Mouse (Mus musculus) midbrain, embryonic 14.5 days (tissue): ENCODE results near the gene Tmem132a. TPM values are rescaled to one million over a fixed set of nuclear protein-coding genes. Genes with fewer than 3 reads are reported as not detected.

Source experiments
- ATAC-seq: fragments of 200-750 bp; cut with Nextera tagmentation; 2 replicates; pipeline ENCODE4 v1.8.0; 2017; ENCODE audit warnings: moderate number of reproducible peaks, moderate library complexity; ENCODE audit not compliant: low FRiP score, low TSS enrichment
- DNase-seq: peaks from one replicate; pipeline ENCODE4 v3.0.0-alpha.2; 2015
- H3K27ac ChIP-seq: fragments of 300-500 bp; sonication (generic); replicated peaks from 2 replicates; pipeline ENCODE4 v1.5.1; 2014; ENCODE audit warnings: mild to moderate bottlenecking, low read depth, low read length, moderate library complexity
- H3K27me3 ChIP-seq: fragments of 300-500 bp; sonication (generic); 2 replicates; pipeline ENCODE4 v1.6.1; 2014; ENCODE audit warnings: low read length, control low read depth, mixed read lengths; ENCODE audit not compliant: control insufficient read depth, insufficient read depth
- H3K36me3 ChIP-seq: fragments of 300-500 bp; sonication (generic); 2 replicates; pipeline ENCODE4 v1.6.1; 2014; ENCODE audit warnings: low read length, control low read depth; ENCODE audit not compliant: control insufficient read depth, insufficient read depth
- H3K4me1 ChIP-seq: fragments of 300-500 bp; sonication (generic); 2 replicates; pipeline ENCODE4 v1.6.1; 2014; ENCODE audit warnings: mild to moderate bottlenecking, antibody characterized with exemption, low read length, control low read depth; ENCODE audit not compliant: control insufficient read depth, insufficient read depth
- H3K4me2 ChIP-seq: fragments of 300-500 bp; sonication (generic); 2 replicates; pipeline ENCODE4 v1.6.1; 2014; ENCODE audit warnings: mild to moderate bottlenecking, low read length, moderate library complexity
- H3K4me3 ChIP-seq: fragments of 300-500 bp; sonication (generic); replicated peaks from 2 replicates; pipeline ENCODE4 v1.5.1; 2014; ENCODE audit warnings: low read depth, low read length
- H3K9ac ChIP-seq: fragments of 300-500 bp; sonication (generic); replicated peaks from 2 replicates; pipeline ENCODE4 v1.6.1; 2014; ENCODE audit warnings: mild to moderate bottlenecking, low read length, moderate library complexity
- H3K9me3 ChIP-seq: fragments of 300-500 bp; sonication (generic); 2 replicates; pipeline ENCODE4 v1.6.1; 2016; ENCODE audit warnings: low read length, control low read depth, mixed read lengths; ENCODE audit not compliant: control insufficient read depth
- WGBS: fragments of 180-500 bp; shearing (Covaris S2); extraction: QIAGEN DNeasy Blood & Tissue Kit; methylation state at CpG from one replicate; pipeline ENCODE4 v1.1.7; 2014; 5-methylcytosine and 5-hydroxymethylcytosine counted together
- polyA plus RNA-seq: library from polyadenylated mRNA; unstranded; fragments of >200 nt; fragmentation: Nextera tagmentation; extraction: Ambion mirVana; gene quantifications from 2 replicates; pipeline ENCODE4 v1.2.1, GENCODE M21; 2014

Gene Tmem132a
- polyA plus RNA-seq, 1 experiment from 2014 or later = 183 TPM

DNA sequence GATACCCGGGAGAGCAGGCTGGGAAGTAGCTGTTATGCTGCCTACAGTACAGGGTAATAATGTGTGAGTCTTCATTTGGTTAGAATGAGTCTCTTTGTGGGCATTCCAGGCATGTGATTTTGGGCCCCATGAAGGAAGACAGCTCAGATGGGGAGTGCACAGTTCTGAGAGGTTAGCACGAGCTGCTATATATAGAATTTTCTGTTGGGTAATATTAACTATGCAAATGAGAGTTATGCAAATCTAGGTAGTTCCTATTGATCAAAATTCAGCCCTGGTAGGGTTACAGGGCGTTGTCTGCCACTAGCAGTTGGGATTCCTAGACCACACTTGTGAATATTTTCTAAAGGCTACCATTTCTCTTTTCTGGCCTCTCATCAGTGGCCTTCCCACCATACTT is 24.3 kb downstream of the Tmem132a start:
- Histone ChIP-seq H3K9me3 (no peaks in the 10 kb centered on the region), H3K4me2 (no peak overlapping the region), H3K36me3 (no peaks in the 10 kb centered on the region), H3K4me3 (no peak overlapping the region), H3K27ac (no peak overlapping the region), H3K27me3 (no peaks in the 10 kb centered on the region), H3K9ac (no peak overlapping the region), H3K4me1 (no peaks in the 10 kb centered on the region)
- WGBS = 86% methylated on average over 3 of the region's 3 CpGs
- no peak for DNase-seq
- no peak for ATAC-seq

DNA sequence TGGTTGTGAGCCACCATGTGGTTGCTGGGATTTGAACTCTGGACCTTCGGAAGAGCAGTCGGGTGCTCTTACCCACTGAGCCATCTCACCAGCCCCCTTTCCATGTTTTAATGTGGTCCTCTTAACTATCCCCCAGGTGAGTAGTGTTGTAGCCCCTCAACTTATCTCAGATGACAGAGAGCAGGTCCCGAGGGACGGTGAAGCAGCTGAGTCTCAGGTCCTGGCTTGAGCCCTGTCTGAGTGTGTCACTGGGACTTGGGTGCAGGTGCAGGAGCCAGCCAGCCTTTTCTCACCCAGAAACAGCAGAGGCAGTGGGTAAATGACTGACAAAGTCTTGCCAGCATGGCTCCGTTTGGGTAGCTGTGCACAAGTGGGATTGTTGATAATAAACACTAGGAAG is 25.5 kb downstream of the Tmem132a start:
- Histone ChIP-seq H3K4me2 (no peak overlapping the region), H3K4me1 (no peaks in the 10 kb centered on the region), H3K27ac (no peak overlapping the region), H3K9ac (no peak overlapping the region), H3K9me3 (no peaks in the 10 kb centered on the region), H3K4me3 (no peak overlapping the region), H3K36me3 (no peaks in the 10 kb centered on the region), H3K27me3 (no peaks in the 10 kb centered on the region)
- WGBS = 88% methylated on average over 5 of the region's 5 CpGs
- ATAC-seq (no peak), DNase-seq (no peak)

DNA sequence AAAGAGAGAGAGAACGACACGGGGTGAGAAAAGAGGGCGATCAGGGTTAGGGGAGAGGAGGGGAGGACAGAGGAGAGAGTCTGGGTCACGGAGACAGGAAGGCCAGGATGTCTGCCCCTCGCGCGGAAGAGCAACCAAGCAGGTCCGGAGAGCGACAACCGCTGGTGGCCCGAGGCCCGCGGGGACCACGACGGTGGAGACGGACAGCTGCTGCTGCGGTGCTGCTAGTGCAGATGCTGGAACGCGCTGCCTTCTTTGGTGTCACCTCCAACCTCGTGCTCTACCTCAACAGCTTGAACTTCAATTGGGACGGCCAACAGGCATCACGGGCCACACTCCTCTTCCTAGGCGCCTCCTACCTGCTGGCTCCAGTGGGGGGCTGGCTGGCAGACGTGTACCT is 26.8 kb downstream of the Tmem132a start:
- H3K27me3 ChIP-seq = no peaks in the 10 kb centered on the region
- DNase-seq = no peak
- no peak overlapping the region for H3K27ac ChIP-seq
- no peaks in the 10 kb centered on the region for H3K4me1 ChIP-seq
- H3K9me3 ChIP-seq = no peaks in the 10 kb centered on the region
- no peaks in the 10 kb centered on the region for H3K36me3 ChIP-seq
- ATAC-seq = no peak
- H3K4me2 ChIP-seq = no peak overlapping the region
- H3K4me3 ChIP-seq = no peak overlapping the region
- H3K9ac ChIP-seq = no peak overlapping the region
- 43% methylated on average over 24 of the region's 24 CpGs for WGBS

DNA sequence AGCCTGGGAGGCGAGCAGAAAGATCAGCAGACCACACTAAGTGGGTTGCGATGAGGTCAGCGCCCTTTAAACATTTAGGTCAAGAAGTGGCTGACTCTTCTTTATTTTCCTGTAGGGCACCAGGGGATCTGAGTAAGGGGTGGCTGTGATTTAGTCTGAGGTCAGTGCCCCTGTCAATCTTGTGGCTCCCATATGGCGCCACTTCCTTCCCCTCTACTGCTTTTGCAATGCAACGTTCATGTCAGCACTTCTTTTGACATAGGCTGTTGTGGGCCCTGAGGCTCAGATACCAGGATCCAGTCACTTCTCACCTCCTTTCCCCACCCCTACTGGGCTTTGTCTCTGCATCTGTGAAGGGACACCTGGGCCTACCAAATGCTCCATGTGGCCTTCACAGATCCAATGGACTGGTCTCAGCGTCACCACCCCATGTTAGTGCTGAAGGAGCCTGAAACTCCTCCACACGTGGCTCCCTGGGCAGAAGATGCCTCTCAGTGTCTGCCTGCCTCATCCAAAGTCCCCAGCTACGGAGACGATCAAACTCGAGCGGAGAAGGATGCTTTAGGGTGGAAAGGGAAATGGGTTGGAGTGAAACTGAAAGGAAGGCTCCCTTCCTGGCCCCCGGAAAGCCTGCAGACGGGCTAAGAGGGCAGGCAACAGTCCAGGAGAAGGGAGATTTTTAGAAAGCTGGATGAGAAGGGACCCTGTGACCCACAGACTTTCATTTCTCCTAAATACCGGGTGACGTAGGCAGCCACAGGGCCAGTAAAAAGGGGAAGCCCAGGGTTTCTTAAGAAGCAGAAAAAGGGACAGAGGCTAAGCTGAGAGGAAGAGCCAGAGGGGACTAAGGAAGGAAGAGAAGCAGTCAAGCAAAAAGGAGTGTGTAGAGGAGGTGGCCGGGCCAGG is 27.8 kb downstream of the Tmem132a start:
- WGBS = 58% methylated on average over 16 of the region's 16 CpGs
- Histone ChIP-seq H3K27ac (no peak overlapping the region), H3K27me3 (no peaks in the 10 kb centered on the region), H3K4me3 (no peak overlapping the region), H3K36me3 (no peaks in the 10 kb centered on the region), H3K9me3 (no peaks in the 10 kb centered on the region), H3K4me1 (no peaks in the 10 kb centered on the region), H3K9ac (no peak overlapping the region), H3K4me2 (no peak overlapping the region)
- DNase-seq (no peak), ATAC-seq (no peak)

DNA sequence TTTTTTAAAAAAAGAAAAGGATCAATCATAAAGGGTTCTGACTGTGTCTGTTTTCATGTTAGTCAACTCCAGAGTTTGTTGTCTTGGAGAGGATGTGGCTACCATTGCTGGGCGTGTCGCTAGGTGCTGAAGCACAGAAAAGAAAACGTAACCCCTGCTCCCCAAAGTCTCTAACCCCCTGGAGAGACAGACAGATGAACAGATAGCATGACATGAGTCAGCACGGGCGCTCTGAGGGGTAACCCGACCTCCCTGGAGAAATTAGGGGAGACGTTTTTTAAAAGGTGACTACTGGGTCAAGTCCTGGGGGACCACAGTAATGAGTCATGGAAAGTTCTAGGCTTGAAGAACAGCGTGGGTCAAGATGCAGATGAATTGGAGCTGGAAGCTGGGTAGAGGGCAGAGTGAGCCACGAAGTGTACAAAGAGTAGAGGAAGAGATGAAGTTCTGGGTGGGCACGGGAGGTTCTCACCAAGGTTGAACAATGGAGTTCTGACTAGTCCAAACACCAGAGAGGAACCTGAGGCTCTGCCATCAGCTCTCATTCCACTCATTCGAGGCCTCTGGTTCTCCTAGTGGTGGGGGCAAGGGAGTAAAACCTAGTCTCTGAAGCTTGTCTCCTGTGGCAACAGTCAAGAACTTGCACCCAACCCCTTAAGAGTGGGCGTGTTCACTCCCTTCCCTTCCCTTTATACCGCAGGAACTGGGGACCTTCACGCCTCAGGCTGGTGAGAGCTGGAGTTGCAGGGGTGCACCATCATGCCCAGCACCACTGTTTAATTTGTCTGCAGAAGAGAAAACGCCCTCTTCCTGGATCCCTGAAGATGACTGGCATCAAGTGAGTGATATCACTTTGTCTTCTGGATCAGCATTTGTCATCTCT is 30.5 kb downstream of the Tmem132a start, which contains the start of gene Slc15a3:
Gene Slc15a3 (plus strand): TSS at position 718 of the 883 bp plus-strand sequence.
- H3K4me1 ChIP-seq = no peaks in the 10 kb centered on the region
- no peaks in the 10 kb centered on the region for H3K36me3 ChIP-seq
- H3K27ac ChIP-seq = no peak within 1 kb of the TSS
- ATAC-seq (no peak), DNase-seq (no peak)
- no peak within 1 kb of the TSS for H3K4me2 ChIP-seq
- no peak within 1 kb of the TSS for H3K4me3 ChIP-seq
- H3K9ac ChIP-seq = no peak within 1 kb of the TSS
- no peaks in the 10 kb centered on the region for H3K27me3 ChIP-seq
- H3K9me3 ChIP-seq = no peaks in the 10 kb centered on the region
- WGBS = 87% methylated on average over 15 of the region's 15 CpGs

DNA sequence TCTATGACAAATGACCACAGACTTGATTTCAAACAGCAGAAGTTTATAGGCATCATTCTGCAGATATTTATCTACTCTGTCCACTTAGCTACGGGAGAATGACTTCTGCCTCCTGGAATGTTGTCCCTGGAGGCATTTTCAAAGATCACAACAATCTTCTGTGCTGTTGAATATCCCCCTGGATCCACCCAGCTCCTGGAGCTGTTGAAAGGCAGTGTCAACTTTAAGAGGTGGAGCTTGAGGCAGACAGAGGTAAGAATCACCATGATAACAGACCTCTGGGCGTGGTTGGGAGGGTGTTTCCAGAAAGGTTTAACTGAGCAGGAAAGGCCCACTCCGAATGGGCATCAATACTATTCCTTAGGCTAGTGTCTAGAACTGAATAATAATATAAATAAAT is 34.1 kb downstream of the Tmem132a start:
- Histone ChIP-seq H3K27ac (no peak overlapping the region), H3K4me1 (no peaks in the 10 kb centered on the region), H3K36me3 (no peaks in the 10 kb centered on the region), H3K4me3 (no peak overlapping the region), H3K9ac (no peak overlapping the region), H3K27me3 (no peaks in the 10 kb centered on the region), H3K4me2 (no peak overlapping the region), H3K9me3 (no peaks in the 10 kb centered on the region)
- no peak for DNase-seq
- WGBS = 68% methylated on average over 3 of the region's 3 CpGs
- no peak for ATAC-seq

DNA sequence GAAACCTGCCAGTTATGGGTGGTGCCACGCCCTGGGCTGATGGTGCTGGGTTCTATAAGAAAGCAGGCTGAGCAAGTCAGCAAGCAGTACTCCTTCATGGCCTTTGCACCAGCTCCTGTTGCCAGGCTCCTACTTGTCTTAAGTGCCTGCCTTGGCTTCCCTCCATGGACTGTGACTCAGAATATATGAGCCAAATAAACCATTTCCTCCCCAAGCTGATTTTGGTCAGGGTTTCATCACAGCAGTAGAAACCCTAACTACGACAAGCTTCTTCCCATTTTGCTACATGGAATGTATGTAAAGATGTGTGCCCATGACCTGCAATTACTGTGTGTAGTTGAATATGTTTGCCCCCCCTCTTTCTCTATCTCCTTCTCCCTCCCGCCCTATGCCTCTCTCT is 36.1 kb downstream of the Tmem132a start:
- DNase-seq (no peak), ATAC-seq (no peak)
- H3K4me2 ChIP-seq = no peak overlapping the region
- no peak overlapping the region for H3K27ac ChIP-seq
- WGBS = 82% methylated on average over 3 of the region's 3 CpGs
- H3K4me3 ChIP-seq = no peak overlapping the region
- no peaks in the 10 kb centered on the region for H3K36me3 ChIP-seq
- no peak overlapping the region for H3K9ac ChIP-seq
- no peaks in the 10 kb centered on the region for H3K27me3 ChIP-seq
- no peaks in the 10 kb centered on the region for H3K4me1 ChIP-seq
- H3K9me3 ChIP-seq = no peaks in the 10 kb centered on the region

DNA sequence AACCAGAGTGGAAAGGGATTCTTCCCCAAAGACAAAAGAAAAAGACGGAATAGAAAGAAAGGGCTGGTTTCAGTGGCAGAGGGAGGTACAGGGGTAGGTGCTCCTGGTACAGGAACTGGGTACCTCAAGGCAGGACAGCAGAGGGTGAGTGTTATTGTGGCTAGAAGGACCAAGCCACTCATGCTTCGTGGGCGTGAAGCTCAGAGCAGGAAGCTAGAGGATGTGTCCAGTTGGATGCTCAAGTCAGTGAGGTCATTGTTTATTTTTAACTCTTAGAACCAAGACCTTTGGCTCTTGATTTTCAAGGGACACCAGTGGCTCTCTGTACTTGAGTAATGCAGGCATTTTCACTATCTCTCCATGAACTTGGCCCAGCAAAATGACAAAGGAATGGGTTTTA is 37.7 kb downstream of the Tmem132a start:
- Histone ChIP-seq H3K9ac (no peak overlapping the region), H3K4me2 (no peak overlapping the region), H3K36me3 (no peaks in the 10 kb centered on the region), H3K9me3 (no peaks in the 10 kb centered on the region), H3K4me1 (no peaks in the 10 kb centered on the region), H3K4me3 (no peak overlapping the region), H3K27me3 (no peaks in the 10 kb centered on the region), H3K27ac (no peak overlapping the region)
- no peak for DNase-seq
- ATAC-seq = no peak
- 93% methylated on average over 3 of the region's 3 CpGs for WGBS
